Mouse (Mus musculus) right cerebral cortex, postnatal 14 days (tissue): ENCODE results near the gene Lrrc29.
A peak's percentile ranks its signal among the peaks of the same experiment; 100 is the strongest.

Experiments used
- DNase-seq: peaks from one replicate; pipeline ENCODE4 v3.0.0; 2022

Lrrc29 gene

DNA sequence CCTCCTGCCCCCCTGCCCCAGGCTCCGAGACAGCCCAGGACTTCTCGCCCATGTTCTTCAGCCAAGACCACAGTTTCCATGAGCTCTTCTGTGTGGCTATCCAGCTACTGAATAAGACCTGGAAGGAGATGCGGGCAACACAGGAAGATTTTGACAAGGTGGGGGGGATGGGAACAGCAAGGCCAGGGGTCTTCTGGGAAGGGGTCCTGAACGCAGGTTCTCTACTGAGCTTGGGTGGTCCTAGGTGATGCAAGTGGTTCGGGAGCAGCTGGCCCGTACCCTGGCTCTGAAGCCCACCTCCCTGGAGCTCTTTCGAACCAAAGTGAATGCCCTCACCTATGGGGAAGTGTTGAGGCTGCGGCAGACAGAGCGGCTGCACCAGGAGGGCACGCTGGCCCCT, 17.6 kb downstream of the Lrrc29 start:
- DNase-seq = no peak

DNA sequence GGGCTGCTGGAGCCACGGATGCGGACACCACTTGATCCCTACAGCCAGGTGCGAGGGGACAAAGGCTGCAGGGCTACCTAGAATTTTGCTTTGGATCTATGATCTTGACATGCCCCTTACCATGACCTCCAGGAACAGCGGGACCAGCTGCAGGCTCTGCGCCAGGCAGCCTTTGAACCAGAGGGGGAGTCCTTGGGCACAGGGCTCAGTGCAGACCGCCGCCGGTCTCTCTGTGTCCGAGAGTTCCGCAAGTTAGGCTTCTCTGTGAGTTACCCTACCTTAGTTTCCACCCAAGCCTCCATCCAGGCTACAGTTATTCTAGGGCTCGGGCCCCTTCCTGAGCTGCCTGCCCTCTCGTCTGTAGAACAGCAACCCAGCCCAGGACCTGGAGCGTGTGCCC, 18.4 kb downstream of the Lrrc29 start:
- DNase-seq = no peak

DNA sequence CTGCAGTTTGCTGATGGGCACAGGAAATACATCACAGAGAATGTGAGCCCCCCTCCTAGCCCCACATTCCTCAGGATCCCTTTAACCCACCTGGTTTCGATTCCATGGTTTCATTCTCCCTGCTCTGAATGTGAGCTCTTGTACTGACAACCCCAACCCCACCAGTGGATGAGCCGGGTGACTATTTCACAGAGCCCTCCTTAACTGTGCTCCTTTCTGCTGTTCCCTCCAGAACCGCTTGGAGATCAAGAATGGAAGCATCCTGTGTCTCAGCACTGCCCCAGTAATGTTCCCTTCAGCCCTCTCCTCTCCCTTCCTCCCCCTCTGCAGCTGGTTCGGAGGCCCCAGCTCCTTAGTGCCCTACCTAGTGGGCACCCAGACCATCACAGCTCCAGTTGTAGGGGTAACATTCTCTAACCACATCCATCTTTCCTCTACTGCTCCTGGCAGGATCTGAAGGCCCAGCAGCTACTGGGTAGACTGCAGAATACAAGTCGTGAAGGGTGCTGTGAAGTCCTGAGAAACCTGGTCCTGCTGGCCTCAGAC, 19.9 kb downstream of the Lrrc29 start:
- DNase-seq = no peak

DNA sequence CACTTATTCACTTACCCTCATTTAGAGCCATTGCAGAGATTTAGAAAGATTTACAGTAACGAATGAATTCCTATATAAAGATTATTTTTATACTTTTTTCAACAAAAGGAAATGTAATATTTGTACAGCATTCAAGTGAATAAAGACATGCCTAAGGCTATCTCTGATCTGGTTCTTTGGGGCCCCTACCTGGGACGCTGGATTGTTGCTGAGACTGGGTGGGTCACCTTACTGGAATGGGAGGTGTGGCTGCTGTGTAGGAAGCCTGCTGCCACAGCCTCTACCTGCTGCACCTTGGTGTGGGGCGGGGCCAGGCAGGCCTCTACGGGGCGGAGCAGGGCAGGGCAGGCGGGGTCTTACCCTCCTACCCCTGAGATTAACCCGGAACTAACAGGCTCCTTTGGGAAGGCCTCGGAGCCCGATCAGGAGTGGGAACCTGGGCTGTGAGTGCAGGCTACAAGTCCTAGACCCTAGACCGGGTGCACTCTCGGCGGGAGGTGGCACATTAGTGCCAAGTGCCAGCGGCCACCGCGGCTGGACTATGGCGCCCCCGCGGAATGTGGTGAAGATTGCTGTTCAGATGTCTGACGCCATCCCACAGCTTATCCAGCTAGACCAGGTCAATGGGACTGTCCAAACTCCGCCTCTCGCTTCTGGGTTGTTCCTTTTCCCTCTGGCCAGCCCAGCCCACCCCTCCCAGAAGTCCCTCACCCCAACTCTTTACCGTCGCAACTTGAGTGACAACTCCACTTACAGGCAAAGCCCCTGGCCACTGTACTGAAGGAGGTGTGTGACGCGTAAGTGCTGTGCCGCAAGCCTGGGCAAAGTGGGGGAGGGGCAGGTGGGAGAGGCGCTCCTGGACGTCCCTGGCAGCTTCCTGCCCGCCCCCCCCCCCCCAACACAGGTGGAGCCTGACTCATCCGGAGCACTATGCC, 20.6 kb downstream of the Lrrc29 start, which contains the start of gene Elmo3:
Gene Elmo3 (plus strand): TSS at position 391 of the 935 bp plus-strand sequence.
- peak; percentile 78 for DNase-seq

DNA sequence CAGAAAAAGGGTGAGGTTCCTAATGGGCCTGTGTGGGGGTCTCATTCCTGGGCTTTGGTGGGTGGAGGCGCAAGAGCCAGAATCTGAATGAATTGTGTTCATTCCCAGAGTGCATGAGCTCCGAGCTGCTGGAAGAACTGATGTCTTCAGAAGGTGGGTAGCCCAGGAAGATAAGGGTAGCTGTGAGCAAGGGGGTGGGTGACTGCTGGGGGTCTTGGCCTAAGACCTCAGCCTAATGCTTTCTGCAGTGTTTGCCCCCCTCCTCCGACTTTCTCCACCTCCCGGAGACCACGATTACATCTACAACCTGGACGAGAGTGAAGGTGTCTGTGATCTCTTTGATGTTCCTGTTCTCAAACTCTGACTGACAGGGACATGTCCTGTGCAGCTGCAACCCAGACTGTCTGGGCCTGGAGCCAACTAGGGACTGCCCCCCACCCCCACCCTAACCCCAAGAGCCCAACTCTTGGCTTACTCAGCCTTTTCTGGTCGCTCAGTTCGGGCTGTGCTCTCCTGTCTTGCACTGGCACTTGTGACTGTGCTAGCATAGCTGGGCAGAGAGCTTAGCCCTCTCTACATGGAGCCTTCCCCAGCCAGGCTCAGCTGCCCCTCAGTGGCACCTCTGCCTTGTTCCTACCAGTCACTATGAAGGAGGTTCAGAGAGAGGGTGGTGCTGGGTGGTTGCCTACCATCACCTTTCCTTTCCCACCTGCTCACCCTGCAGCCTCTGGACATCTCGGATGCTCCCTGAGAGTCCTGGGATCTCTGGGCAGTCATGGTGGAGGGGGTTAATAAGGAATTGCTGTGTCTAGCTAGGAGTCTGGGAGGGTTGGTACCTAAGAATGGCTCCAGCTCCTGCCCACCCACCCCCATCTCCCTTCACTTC, 21.5 kb downstream of the Lrrc29 start:
- DNase-seq = no peak

DNA sequence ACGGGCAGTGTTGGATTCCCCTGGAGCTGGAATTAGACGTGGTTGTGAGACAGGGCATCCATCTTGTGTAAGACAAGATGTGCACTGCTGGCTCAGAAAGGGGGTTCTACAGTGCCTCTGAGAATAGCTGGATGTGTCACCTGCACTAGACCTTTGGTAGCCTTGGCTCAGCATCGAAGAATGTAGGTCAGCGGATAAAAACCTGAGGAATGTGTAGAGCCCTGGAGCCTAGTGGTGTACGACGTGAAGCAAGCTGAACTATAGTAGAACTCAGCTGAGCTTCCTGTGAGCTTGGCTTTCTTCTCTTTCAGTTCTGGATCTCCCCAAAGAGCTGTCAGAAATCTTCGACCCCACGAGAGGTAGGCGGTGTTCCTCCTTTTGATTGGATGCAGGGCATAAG, 22.2 kb downstream of the Lrrc29 start:
- DNase-seq = no peak

DNA sequence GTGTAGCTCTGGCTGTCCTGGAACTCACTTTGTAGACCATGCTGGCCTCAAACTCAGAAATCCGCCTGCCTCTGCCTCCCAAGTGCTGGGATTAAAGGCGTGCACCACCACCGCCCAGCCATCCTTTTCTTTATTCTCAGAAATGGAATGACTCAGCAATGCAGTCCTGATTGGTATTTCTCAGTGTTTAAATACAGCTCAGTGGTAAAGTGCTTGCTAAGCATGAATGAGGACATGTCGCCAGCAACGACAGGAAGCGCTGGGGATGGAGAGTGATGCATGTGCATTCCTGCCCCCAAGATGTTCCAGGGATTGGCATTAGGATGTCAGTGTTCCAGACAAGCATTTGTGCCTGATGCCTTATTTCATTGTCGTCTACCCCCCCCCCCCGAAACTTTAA, 22.7 kb downstream of the Lrrc29 start:
- DNase-seq = no peak

DNA sequence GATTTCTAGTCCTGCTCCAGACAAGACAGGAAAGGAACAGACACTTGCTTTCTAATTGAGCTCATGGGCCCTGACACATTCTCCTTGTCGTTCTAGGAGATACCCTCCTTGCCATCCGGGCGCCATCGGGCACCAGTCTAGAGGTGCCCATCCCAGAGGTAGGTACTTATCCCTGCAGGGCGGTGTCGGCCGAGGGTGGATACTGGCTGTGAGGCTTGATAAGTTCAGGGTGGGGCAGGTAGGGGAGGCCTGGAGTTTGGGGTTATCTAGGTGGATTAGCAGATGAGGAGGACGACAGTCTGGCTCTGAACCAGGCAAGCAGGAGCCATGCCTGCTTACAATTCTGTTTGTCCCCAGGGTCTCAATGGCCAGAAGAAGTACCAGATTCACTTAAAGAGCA, 26.1 kb downstream of the Lrrc29 start:
- no peak for DNase-seq

DNA sequence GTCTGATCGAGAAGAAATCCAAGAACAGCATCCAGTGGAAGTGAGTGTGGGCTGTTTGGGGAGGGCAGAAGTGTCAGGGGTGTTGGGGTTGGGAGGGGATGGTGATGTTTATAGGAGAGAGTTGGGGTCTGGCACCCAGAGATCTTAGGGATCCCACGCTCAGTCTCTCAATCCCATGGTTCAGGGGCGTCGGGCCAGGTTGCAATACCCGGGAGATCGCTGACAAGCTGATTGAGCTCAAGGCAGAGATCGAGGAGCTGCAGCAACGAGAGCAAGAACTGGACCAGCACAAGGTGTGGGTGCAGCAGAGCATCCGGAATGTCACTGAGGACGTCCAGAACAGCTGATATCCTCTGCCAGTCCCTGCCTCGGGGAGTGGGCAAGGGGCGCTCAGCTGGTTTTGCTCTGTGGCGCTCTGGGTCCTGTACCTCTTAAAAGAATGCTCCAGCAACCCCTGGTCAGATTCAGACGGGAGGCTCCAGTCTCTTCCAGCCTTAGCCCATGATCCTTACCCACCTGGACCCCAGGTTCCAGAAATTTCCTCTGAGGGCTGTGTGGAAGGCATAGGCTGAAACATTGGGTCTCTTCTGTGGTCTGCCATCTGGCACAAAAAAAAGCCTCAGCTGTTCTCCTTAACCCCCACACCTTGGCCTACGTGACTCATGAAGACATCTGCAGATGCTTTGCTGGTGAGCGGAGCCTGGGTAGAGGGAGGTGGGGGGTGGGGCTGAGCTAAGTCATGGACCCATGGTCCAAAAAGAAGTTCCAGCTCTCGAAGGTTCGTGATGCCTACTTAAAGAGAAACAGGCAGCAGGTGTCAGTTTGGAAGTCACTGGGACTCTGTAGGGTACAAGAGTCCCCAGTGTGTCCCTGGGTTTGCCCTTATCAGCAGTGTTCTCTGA, 27.5 kb downstream of the Lrrc29 start:
- peak; percentile 6 for DNase-seq

DNA sequence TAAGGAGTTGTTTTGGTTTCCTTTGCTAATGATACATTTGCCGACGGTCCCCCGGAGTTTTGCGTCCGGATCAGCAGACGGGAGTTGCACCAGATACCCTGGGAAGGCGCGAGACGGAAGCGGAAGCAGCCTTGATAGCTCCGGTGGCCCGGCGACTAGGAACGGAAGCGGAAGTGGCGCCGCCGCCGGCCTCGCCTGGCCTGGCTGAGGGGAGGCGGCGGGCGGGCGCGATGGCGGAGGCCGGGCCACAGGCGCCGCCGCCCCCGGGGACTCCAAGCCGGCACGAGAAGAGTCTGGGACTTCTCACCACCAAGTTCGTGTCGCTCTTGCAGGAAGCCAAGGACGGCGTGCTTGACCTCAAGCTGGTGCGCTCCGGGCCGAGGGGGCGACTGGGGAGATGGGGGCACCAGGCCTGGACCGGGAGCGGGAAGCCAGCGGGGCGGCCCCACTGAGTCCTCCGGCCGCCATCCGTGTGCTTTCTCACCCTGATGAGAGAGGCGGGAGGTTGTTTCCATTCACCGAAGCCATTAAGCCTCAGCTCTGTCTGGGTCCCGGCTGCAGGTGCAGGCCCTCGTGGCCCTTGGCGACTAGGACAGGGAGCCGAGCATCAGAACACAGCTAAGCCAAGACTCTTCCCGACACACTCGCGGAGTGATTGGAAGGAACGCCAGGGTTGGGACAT, 28.4 kb downstream of the Lrrc29 start, which contains the start of gene E2f4:
Gene E2f4 (plus strand): TSS at position 153 of the 682 bp plus-strand sequence.
- DNase-seq = peak; percentile 95

DNA sequence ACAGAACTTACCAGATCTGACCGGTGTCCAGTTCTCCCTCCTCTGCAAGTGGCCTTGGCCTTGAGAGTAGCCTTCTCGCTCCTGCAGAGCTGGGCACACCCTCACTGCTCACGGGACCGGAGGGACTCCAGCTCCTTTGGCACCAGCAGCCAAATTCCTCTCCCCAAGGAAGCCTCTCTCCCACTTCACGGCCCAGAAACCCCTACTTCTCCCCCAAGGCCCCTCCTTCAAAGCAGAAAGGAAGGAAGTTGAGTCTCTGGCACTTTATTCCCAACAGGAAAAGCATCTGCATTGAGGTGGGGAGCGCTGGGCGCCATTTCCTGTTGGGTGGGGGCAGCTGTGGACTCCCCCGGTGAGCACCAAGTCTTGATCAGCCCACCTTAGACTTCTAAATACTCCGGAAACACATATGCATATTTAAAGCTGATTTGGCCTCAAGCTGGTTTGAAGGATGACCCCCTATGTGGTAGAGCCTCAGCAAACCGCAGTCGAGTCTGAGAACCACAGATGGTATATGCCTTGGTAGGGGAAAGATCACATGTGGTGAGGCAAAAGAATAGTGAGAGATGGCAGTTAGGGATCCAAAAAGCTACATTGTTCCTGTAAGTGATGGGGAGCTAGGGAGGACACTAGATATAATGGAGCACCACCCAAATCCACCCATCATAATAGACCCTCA, 30.0 kb downstream of the Lrrc29 start, which contains the start of gene Exoc3l:
Gene Exoc3l (minus strand): TSS at position 207 of the 679 bp plus-strand sequence.
- DNase-seq = no peak

DNA sequence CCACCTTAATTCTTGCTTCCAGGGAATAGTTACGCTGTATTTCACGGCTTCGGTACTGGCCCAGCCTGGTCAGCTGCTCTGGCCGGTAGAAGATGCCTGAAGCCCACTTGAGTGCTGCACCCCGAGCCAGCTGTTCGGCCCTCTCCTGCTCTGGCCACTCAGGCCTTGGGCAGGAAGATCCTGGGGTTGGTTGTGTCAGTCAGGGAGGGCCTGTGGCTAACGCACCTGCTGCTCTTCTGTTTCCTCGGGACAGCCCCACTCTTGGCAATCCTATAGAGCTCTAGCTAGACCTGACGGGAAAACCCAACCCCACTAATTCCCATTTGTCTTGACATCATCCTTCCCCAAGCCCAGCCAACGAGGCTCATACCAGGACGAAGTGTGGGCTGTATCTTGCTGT, 30.8 kb downstream of the Lrrc29 start:
- DNase-seq = no peak

DNA sequence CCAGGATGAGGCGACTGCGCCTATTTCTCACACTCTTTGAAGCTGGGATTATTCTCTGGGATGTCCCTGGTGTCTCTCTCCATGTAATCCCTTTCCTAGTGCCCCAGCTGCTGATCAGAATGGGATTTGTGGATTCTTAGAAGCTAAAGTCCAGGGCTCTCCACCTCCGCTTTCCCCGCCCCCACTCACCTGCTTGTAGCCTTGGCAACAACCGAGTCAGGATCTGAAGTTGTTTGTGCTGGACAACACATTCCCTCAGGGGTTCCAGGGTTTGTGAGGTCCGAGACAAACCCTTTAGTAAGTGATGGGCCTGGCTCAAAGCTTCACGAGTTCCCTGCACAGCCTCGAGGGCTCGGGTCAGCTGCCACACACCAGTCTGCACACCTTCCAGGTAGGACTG, 31.3 kb downstream of the Lrrc29 start:
- no peak for DNase-seq

DNA sequence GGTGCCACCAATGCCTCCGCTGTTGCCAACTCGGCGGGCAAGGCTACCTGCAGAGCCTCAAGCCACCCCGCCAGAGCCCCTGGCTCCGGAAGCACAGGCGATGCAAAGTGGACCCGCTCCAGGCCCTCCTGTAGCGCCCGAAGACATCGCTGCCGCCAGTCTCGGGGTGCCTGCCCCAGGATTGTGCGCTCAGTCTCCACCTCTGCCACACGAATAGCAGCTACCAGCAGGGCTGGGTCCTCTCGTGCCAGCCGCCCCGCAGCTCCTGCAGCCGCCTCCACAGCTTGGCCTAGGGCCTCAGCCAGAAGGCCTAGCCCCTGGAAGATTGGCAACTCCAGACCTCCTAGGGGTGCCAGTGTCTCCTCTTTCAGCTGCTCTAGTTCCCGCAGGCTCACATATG, 32.7 kb downstream of the Lrrc29 start:
- no peak for DNase-seq

DNA sequence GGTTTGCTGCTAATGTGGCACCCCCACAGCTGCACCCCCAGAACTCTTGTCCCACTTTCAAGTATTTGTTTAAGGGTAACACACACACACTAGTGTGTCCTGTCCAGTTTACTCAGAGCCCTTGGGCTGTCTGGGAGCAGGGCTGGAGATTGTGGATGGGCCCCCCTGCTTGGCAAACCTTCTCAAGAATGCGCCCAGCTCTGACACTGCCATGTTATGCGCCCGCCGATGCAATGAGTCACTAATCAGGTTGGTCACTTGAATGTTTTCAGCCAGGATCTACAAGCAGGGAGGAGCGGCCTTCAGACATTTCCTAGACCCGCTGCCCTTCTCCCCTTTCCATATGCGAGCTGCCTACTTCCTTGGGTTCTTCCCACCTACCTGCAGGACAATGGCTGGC, 33.6 kb downstream of the Lrrc29 start:
- DNase-seq = no peak

DNA sequence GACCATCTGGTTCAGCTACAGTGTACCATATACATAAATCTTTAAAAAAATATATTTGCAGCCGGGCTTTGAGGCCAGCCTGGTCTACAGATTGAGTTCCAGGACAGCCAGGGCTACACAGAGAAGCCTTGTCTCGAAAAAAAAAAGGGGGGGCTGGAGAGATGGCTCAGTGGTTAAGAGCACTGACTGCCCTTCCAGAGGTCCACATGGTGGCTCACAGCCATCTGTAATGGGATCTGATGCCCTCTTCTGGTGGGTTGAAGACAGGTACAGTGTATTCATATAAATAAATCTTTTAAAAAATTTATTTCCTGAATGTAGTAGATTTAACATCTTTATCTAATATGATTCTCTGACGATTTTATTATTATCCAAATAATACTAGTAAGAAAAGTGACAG, 34.3 kb downstream of the Lrrc29 start:
- peak; percentile 3 for DNase-seq

DNA sequence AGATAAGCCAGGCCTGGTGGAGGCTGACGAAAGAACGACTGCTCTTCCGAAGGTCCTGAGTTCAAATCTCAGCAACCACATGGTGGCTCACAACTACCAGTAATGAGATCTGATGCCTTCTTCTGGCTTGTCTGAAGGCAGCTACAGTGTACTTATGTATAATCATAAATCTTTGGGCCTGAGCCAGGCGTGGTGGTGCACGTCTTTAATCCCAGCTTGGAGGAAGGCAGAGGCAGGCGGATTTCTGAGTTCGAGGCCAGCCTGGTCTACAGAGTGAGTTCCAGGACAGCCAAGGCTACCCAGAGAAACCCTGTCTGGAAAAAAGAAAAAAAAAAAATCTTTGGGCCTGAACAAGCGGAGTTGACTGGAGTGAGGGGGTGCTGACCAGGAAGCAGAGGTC, 34.7 kb downstream of the Lrrc29 start:
- peak; percentile 4 for DNase-seq

DNA sequence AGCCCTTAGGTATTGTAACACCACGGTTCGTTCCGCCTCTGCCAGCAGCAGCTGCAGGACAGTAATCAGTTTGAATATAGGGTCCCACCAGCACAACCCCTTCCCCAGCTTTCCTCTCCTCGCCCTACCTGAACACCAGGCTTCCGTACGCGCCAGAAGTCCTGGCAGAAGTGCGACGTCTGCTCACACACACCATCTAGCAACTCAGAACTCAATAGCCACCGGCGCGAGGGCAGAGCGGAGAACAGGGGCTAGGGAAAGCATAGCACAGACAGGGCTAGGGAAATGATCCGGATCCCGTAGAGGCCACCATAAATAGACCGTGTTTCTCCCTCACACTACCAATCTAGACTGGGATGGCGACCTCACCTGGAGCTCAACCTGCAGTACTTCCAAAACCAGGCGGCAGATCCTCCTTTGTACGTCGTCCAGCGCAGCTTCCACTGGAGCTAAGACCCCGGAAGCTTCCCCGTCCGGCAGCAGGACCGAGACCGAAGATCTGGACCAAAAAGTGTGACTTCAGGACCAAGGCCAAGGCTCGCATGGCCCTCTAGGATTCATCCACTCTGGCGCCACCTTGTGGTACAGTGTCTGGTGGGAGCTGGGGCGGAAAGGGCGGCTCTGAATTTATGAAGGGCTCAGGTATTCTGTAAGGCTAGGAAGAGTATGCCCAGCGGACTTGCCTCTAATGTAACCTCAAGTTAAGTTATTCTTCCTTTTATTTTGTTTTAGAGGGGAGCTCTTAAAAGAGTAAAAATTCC, 35.3 kb downstream of the Lrrc29 start:
- DNase-seq = peak; percentile 91

DNA sequence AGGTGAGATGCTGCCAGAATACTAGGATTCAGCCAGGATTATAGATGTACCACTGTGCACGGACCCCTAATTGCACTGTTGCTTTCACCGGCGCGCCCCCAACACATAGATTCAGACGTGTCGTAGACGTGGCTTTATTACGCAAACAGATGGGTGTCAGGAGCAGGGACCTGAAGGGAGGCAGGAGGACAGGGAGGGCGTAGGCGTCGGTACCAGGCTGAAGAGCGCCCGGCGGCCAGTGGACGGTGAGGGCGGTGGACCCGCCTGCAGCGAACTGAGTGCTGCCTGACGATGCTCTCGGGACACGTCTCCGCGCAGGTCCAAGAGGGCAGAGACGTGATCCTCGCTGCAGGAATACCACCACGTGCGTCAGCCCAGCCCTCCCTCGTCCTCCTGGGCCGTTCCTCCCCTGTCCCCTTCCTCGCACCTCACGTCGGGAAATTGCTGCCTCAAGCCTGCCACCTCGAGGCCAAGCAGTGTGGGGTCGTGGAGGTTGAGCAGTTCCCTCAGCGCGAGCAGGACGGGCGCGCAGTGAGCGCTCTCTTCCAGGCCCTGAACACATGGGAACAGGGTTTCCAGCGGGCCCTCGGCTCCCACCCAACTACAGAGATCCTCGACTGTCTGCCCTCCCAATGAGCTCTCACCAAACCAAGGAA, 36.1 kb downstream of the Lrrc29 start, which contains the start of gene 4931428F04Rik:
Gene 4931428F04Rik (minus strand): TSS at position 60 of the 656 bp plus-strand sequence.
- DNase-seq = peak; percentile 47
